Mouse (Mus musculus) limb, embryonic 12.5 days (tissue): ENCODE results near the gene Cyp2d40. TPM values are rescaled to one million over a fixed set of nuclear protein-coding genes. Genes with fewer than 3 reads are reported as not detected.

Experiments used
- ATAC-seq: fragments of 200-750 bp; cut with Nextera tagmentation; 2 replicates; pipeline ENCODE4 v1.8.0; 2017; ENCODE audit warnings: low read depth, moderate TSS enrichment; ENCODE audit not compliant: insufficient number of reproducible peaks, insufficient read depth, low FRiP score, low TSS enrichment
- H3K27ac ChIP-seq: fragments of 300-500 bp; sonication (generic); 2 replicates; pipeline ENCODE4 v1.5.1; 2016; ENCODE audit warnings: mild to moderate bottlenecking, moderate library complexity
- H3K27me3 ChIP-seq: fragments of 300-500 bp; sonication (generic); 2 replicates; pipeline ENCODE4 v1.6.1; 2016; ENCODE audit warnings: mild to moderate bottlenecking, moderate library complexity
- H3K36me3 ChIP-seq: fragments of 300-500 bp; sonication (generic); 2 replicates; pipeline ENCODE4 v1.6.1; 2016; ENCODE audit warnings: mild to moderate bottlenecking, moderate library complexity
- H3K4me1 ChIP-seq: fragments of 300-500 bp; sonication (generic); replicated peaks from 2 replicates; pipeline ENCODE4 v1.6.1; 2016
- H3K4me2 ChIP-seq: fragments of 300-500 bp; sonication (generic); 2 replicates; pipeline ENCODE4 v1.6.1; 2016; ENCODE audit warnings: mild to moderate bottlenecking, moderate library complexity
- H3K4me3 ChIP-seq: fragments of 300-500 bp; sonication (generic); replicated peaks from 2 replicates; pipeline ENCODE4 v1.5.1; 2016; ENCODE audit warnings: mild to moderate bottlenecking
- H3K9ac ChIP-seq: fragments of 300-500 bp; sonication (generic); replicated peaks from 2 replicates; pipeline ENCODE4 v1.6.1; 2016; ENCODE audit warnings: mild to moderate bottlenecking, moderate library complexity
- H3K9me3 ChIP-seq: fragments of 300-500 bp; sonication (generic); 2 replicates; pipeline ENCODE4 v1.6.1; 2016; ENCODE audit warnings: mild to moderate bottlenecking, moderate library complexity
- WGBS: fragments of 180-500 bp; shearing (Covaris S2); methylation state at CpG from one replicate; pipeline ENCODE4 v1.1.7; 2016; 5-methylcytosine and 5-hydroxymethylcytosine counted together
- polyA plus RNA-seq: library from polyadenylated mRNA; unstranded; fragments of >200 nt; fragmentation: Nextera tagmentation; extraction: Ambion mirVana; gene quantifications from 2 replicates; pipeline ENCODE4 v1.2.1, GENCODE M21; 2016

Cyp2d40 gene
- not detected in 2 replicates for polyA plus RNA-seq

GRCm38 (mm10) chr15:82763631-82764420, at the start of gene Cyp2d40:
TSS of gene Cyp2d40 (minus strand) at chr15:82764183.
- Histone ChIP-seq H3K27me3 (no peaks in the 10 kb centered on the region), H3K36me3 (no peaks in the 10 kb centered on the region), H3K4me2 (no peak within 1 kb of the TSS), H3K9me3 (no peaks in the 10 kb centered on the region), H3K27ac (no peak within 1 kb of the TSS), H3K9ac (no peak within 1 kb of the TSS), H3K4me1 (no peaks in the 10 kb centered on the region), H3K4me3 (no peak within 1 kb of the TSS)
- ATAC-seq, result no peak
- 92% methylated on average over 9 of the region's 9 CpGs for WGBS

GRCm38 (mm10) chr15:82810556-82810955, 46.6 kb upstream of the Cyp2d40 start:
- no peak overlapping the region for H3K27ac ChIP-seq
- peaks cover 61% of the 10 kb centered on the region for H3K36me3 ChIP-seq
- no peak for ATAC-seq
- no peaks in the 10 kb centered on the region for H3K27me3 ChIP-seq
- no peak overlapping the region for H3K9ac ChIP-seq
- H3K9me3 ChIP-seq, result no peaks in the 10 kb centered on the region
- no peak overlapping the region for H3K4me3 ChIP-seq
- H3K4me1 ChIP-seq, result no peaks in the 10 kb centered on the region
- WGBS, result 100% methylated on average over 1 of the region's 1 CpGs
- no peak overlapping the region for H3K4me2 ChIP-seq

GRCm38 (mm10) chr15:82809511-82809910, 45.5 kb upstream of the Cyp2d40 start:
- no peak overlapping the region for H3K4me2 ChIP-seq
- no peak overlapping the region for H3K27ac ChIP-seq
- H3K9ac ChIP-seq, result no peak overlapping the region
- H3K9me3 ChIP-seq, result no peaks in the 10 kb centered on the region
- no peaks in the 10 kb centered on the region for H3K4me1 ChIP-seq
- WGBS, result 86% methylated on average over 6 of the region's 6 CpGs
- H3K27me3 ChIP-seq, result no peaks in the 10 kb centered on the region
- H3K36me3 ChIP-seq, result peaks cover 53% of the 10 kb centered on the region
- no peak overlapping the region for H3K4me3 ChIP-seq
- no peak for ATAC-seq

GRCm38 (mm10) chr15:82806969-82807763, 43.2 kb upstream of the Cyp2d40 start:
- Histone ChIP-seq H3K4me2 (no peak overlapping the region), H3K9ac (no peak overlapping the region), H3K27me3 (no peaks in the 10 kb centered on the region), H3K9me3 (no peaks in the 10 kb centered on the region), H3K4me1 (no peaks in the 10 kb centered on the region), H3K27ac (no peak overlapping the region), H3K4me3 (no peak overlapping the region), H3K36me3 (peaks cover 39% of the 10 kb centered on the region)
- ATAC-seq, result no peak
- WGBS, result 79% methylated on average over 5 of the region's 5 CpGs

GRCm38 (mm10) chr15:82804708-82805639, 41.0 kb upstream of the Cyp2d40 start:
- WGBS, result 71% methylated on average over 5 of the region's 5 CpGs
- no peaks in the 10 kb centered on the region for H3K9me3 ChIP-seq
- H3K4me3 ChIP-seq, result no peak overlapping the region
- no peak for ATAC-seq
- H3K9ac ChIP-seq, result no peak overlapping the region
- peaks cover 17% of the 10 kb centered on the region for H3K36me3 ChIP-seq
- H3K4me2 ChIP-seq, result no peak overlapping the region
- H3K27me3 ChIP-seq, result no peaks in the 10 kb centered on the region
- no peaks in the 10 kb centered on the region for H3K4me1 ChIP-seq
- H3K27ac ChIP-seq, result no peak overlapping the region

GRCm38 (mm10) chr15:82795936-82796440, 32.0 kb upstream of the Cyp2d40 start:
- Histone ChIP-seq H3K27ac (no peak overlapping the region), H3K4me3 (no peak overlapping the region), H3K9ac (no peak overlapping the region), H3K9me3 (no peaks in the 10 kb centered on the region), H3K27me3 (no peaks in the 10 kb centered on the region), H3K4me1 (no peaks in the 10 kb centered on the region), H3K4me2 (no peak overlapping the region), H3K36me3 (no peaks in the 10 kb centered on the region)
- 79% methylated on average over 3 of the region's 3 CpGs for WGBS
- ATAC-seq, result no peak

- 91% methylated on average over 5 of the region's 5 CpGs for WGBS
- H3K9me3 ChIP-seq, result no peaks in the 10 kb centered on the region
- no peaks in the 10 kb centered on the region for H3K4me1 ChIP-seq
- no peak within 1 kb of the TSS for H3K27ac ChIP-seq
- ATAC-seq, result no peak
- no peak within 1 kb of the TSS for H3K9ac ChIP-seq
- no peaks in the 10 kb centered on the region for H3K27me3 ChIP-seq
- no peak within 1 kb of the TSS for H3K4me2 ChIP-seq
- no peaks in the 10 kb centered on the region for H3K36me3 ChIP-seq
- no peak within 1 kb of the TSS for H3K4me3 ChIP-seq
Measured at GRCm38 (mm10) chr15:82794277-82794676, 30.3 kb upstream of the Cyp2d40 start, which contains the start of gene Cyp2d26. TSS of gene Cyp2d26 (minus strand) at chr15:82794294.

GRCm38 (mm10) chr15:82793868-82794267, 29.9 kb upstream of the Cyp2d40 start:
- no peaks in the 10 kb centered on the region for H3K9me3 ChIP-seq
- H3K27me3 ChIP-seq, result no peaks in the 10 kb centered on the region
- H3K4me3 ChIP-seq, result no peak overlapping the region
- ATAC-seq, result no peak
- no peak overlapping the region for H3K4me2 ChIP-seq
- H3K36me3 ChIP-seq, result no peaks in the 10 kb centered on the region
- no peak overlapping the region for H3K27ac ChIP-seq
- H3K9ac ChIP-seq, result no peak overlapping the region
- WGBS, result 90% methylated on average over 6 of the region's 6 CpGs
- no peaks in the 10 kb centered on the region for H3K4me1 ChIP-seq

GRCm38 (mm10) chr15:82793454-82793853, 29.5 kb upstream of the Cyp2d40 start:
- Histone ChIP-seq H3K36me3 (no peaks in the 10 kb centered on the region), H3K9me3 (no peaks in the 10 kb centered on the region), H3K4me3 (no peak overlapping the region), H3K27ac (no peak overlapping the region), H3K9ac (no peak overlapping the region), H3K27me3 (no peaks in the 10 kb centered on the region), H3K4me1 (no peaks in the 10 kb centered on the region), H3K4me2 (no peak overlapping the region)
- 73% methylated on average over 1 of the region's 1 CpGs for WGBS
- no peak for ATAC-seq

GRCm38 (mm10) chr15:82792566-82792965, 28.6 kb upstream of the Cyp2d40 start:
- Histone ChIP-seq H3K27me3 (no peaks in the 10 kb centered on the region), H3K4me2 (no peak overlapping the region), H3K9ac (no peak overlapping the region), H3K9me3 (no peaks in the 10 kb centered on the region), H3K36me3 (no peaks in the 10 kb centered on the region), H3K27ac (no peak overlapping the region), H3K4me3 (no peak overlapping the region), H3K4me1 (no peaks in the 10 kb centered on the region)
- WGBS, result 90% methylated on average over 11 of the region's 11 CpGs
- ATAC-seq, result no peak
